31 mouse cellular contexts compared by ENCODE assay signal in genomic region chr11:7592010-7592409, GRCm38 (mm10).
"Had no signal": no experiment of that assay in that cellular context is flagged by ENCODE, and none has a peak within 500 bp of the region (broad histone marks: within the 10 kb centered on the region; RNA-seq: fewer than 3 reads in every experiment).

No protein-coding gene starts in this region.

- H3K9ac ChIP-seq: limb, embryonic 12.5 days; limb, embryonic 15.5 days; liver, embryonic 12.5 days; liver, embryonic 13.5 days; liver, embryonic 14.5 days; liver, embryonic 15.5 days; liver, postnatal 0 days; lung, embryonic 14.5 days; lung, embryonic 15.5 days; midbrain, embryonic 12.5 days; midbrain, embryonic 13.5 days; midbrain, embryonic 15.5 days; neural tube, embryonic 12.5 days had no signal

- ATAC-seq: liver, embryonic 12.5 days; liver, postnatal 0 days; lung, postnatal 0 days; midbrain, embryonic 13.5 days; midbrain, embryonic 15.5 days; midbrain, embryonic 16.5 days had no signal

- H3K4me2 ChIP-seq: limb, embryonic 12.5 days; limb, embryonic 15.5 days; liver, embryonic 11.5 days; liver, embryonic 12.5 days; liver, embryonic 13.5 days; liver, embryonic 15.5 days; lung, embryonic 14.5 days; lung, embryonic 15.5 days; midbrain, embryonic 11.5 days; midbrain, embryonic 12.5 days; midbrain, embryonic 13.5 days; midbrain, embryonic 15.5 days; neural tube, embryonic 12.5 days had no signal

- H3K27ac ChIP-seq: left cerebral cortex, adult 2 months; limb, embryonic 12.5 days; limb, embryonic 15.5 days; liver, embryonic 12.5 days; liver, embryonic 13.5 days; liver, embryonic 14.5 days; liver, embryonic 15.5 days; lung, embryonic 15.5 days; macrophage; midbrain, embryonic 10.5 days; midbrain, embryonic 12.5 days; midbrain, embryonic 13.5 days; midbrain, embryonic 15.5 days; neural tube, embryonic 12.5 days had no signal

- H3K4me3 ChIP-seq: left cerebral cortex, adult 2 months; limb, embryonic 12.5 days; limb, embryonic 15.5 days; liver, embryonic 12.5 days; liver, embryonic 13.5 days; liver, embryonic 15.5 days; lung, embryonic 15.5 days; midbrain, embryonic 10.5 days; midbrain, embryonic 12.5 days; midbrain, embryonic 13.5 days; midbrain, embryonic 15.5 days; myocyte; neural tube, embryonic 12.5 days had no signal

- DNase-seq: left cerebral cortex, postnatal 4 days; liver; liver, embryonic 13.5 days; liver, postnatal 0 days; lung, adult 18-20 months; lung, adult 2 months; lung, embryonic 14.5 days; lung, postnatal 10 days; lung, postnatal 14 days; lung, postnatal 36 days; lung, postnatal 4 days; midbrain, embryonic 14.5 days had no signal

- H3K27me3 ChIP-seq: limb, embryonic 12.5 days; limb, embryonic 15.5 days; liver, embryonic 12.5 days; liver, embryonic 13.5 days; liver, embryonic 15.5 days; lung, embryonic 15.5 days; megakaryocyte, embryonic 14.5 days; midbrain, embryonic 12.5 days; midbrain, embryonic 13.5 days; midbrain, embryonic 15.5 days; neural tube, embryonic 12.5 days had no signal

- H3K36me3 ChIP-seq: limb, embryonic 12.5 days; limb, embryonic 15.5 days; liver, embryonic 12.5 days; liver, embryonic 13.5 days; liver, embryonic 15.5 days; lung, embryonic 15.5 days; midbrain, embryonic 10.5 days; midbrain, embryonic 12.5 days; midbrain, embryonic 13.5 days; midbrain, embryonic 15.5 days; neural tube, embryonic 12.5 days had no signal

- H3K9me3 ChIP-seq: limb, embryonic 12.5 days; limb, embryonic 15.5 days; liver, embryonic 12.5 days; liver, embryonic 13.5 days; liver, embryonic 15.5 days; lung, embryonic 15.5 days; midbrain, embryonic 10.5 days; midbrain, embryonic 12.5 days; midbrain, embryonic 13.5 days; midbrain, embryonic 15.5 days; neural tube, embryonic 12.5 days had no signal

- H3K4me1 ChIP-seq: limb, embryonic 12.5 days; limb, embryonic 15.5 days; liver, embryonic 12.5 days; liver, embryonic 13.5 days; liver, embryonic 15.5 days; lung, embryonic 15.5 days; megakaryocyte, embryonic 14.5 days; midbrain, embryonic 10.5 days; midbrain, embryonic 12.5 days; midbrain, embryonic 13.5 days; midbrain, embryonic 15.5 days; neural tube, embryonic 12.5 days had no signal
